Mouse (Mus musculus) heart, adult 9 months (tissue): Measurements from ENCODE around the gene Gm38392.

ENCODE experiments used
- DNase-seq, 2 experiments: peaks; one replicate each; pipeline ENCODE4 v3.0.0; 2022; ENCODE audit warnings: low spot score in 2 of 2

Gene Gm38392

GRCm38 (mm10) chr3:88200161-88200971 is 86.6 kb downstream of the Gm38392 start:
- no peak for DNase-seq

GRCm38 (mm10) chr3:88199541-88200110 is 87.4 kb downstream of the Gm38392 start:
- no peak for DNase-seq

DNA sequence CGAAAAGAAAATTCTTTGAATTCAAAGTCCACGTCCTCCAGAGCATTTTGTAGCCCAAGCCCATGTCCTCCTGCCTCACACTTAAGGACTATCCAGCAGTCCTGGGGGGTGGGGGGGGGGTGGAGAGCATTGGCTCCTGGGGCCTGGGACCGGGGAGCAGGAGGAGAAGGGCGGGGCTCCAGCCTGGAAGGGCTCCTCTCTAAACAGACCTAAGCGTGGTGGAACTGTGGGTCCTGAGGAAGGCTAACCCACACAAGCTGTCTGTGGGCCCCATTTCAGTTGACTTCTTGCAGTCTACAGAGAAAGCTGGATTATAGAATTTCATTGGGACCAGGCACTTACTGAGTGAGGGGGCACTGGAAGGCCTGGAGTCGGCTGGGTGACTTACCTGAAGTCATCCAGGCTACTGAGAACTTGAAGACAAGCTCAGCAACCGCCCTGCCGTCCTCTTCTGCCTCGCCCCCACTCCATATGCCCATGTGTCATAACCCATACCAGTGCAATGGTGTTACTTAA is 88.4 kb downstream of the Gm38392 start:
- DNase-seq: no peak

DNA sequence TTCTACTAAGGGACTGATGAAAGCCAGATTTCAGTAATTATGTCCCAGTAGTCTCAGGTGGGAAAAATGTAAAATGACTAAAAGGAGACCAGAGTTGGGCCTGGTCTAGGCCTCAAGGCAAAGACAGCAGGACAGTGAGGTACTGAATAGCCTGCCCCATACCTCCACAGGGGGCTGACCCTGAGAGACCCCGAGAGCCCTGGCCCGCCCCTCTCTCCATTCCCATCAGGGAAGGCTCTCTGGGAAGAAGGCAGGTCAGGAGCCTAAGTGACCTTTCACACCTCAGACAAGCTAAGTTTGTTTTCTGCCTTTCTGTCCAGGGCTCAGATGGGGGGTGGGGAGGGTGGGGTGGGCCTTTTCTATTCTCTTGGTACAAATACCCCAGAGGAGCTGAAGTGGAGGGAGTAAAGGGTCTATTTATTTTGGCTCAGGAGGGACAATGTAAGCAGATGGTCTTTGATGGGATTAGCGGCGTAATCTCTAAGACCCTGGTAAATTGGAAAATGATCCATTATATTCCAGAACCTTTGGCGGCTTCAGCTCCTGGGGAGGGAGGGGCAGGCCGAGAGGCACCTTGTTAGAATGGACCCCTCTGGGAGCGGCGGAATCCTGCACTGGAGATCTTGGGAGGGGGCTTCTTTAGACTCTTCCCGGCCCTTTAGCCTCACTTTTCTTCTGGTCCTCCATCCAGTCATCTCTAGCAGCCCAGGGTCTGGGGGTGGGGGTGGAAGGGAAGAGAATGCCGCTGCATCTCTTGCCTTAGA is 89.1 kb downstream of the Gm38392 start:
- no peak for DNase-seq
